Mouse (Mus musculus): Measurements from ENCODE around the gene Nlrx1. TPM values are rescaled to one million over a fixed set of nuclear protein-coding genes. Genes with fewer than 3 reads are reported as not detected.

Nlrx1 gene
- total RNA-seq, 1 experiment: 1.1 TPM

- in situ Hi-C loops (cut with MboI; ENCODE audit: low sequenced_read_pairs in 2 of 2, unreplicated experiment in 2 of 2): no loop called here
- Histone ChIP-seq H3K36me3 (ENCODE audit: control insufficient read depth, insufficient read depth, low read length, poor library complexity, severe bottlenecking) (no peaks in the 10 kb centered on the region), H3K9me3 (ENCODE audit: control insufficient read depth, insufficient read depth, low read depth, low read length) (no peaks in the 10 kb centered on the region), H3K27ac (ENCODE audit: insufficient read depth, low read depth, low read length, poor library complexity, severe bottlenecking) (no peak overlapping the region), H3K9ac (ENCODE audit: insufficient read depth, low read depth, low read length, poor library complexity, severe bottlenecking) (peak overlapping the region; percentile 74), H3K4me3 (ENCODE audit: insufficient read depth in 1 of 2, low read depth in 1 of 2, low read length in 2 of 2, poor library complexity in 1 of 2, severe bottlenecking in 1 of 2) (peak overlapping the region; percentile 71 to 76), H3K4me1 (ENCODE audit: control insufficient read depth in 2 of 2, insufficient read depth in 2 of 2, low read length in 2 of 2, poor library complexity in 1 of 2) (peaks cover 2% of the 10 kb centered on the region in 2 experiments; a peak in 3 of 4 replicates)
- no peak for TF ChIP-seq MAFK (IDR thresholded peaks at IDR 0.05; ENCODE audit: insufficient read depth, low read depth, low read length)
- TF ChIP-seq HCFC1 (IDR thresholded peaks at IDR 0.05; ENCODE audit: borderline replicate concordance, insufficient read depth, low read length): no peak
- TF ChIP-seq ZNF384 (IDR thresholded peaks at IDR 0.05; ENCODE audit: low read depth, low read length): no peak
- no peak for TF ChIP-seq CHD2 (IDR thresholded peaks at IDR 0.05; ENCODE audit: low read depth, low read length)
- TF ChIP-seq ZC3H11A (IDR thresholded peaks at IDR 0.05; ENCODE audit: borderline replicate concordance, low read depth, low read length): no peak
- DNase-seq (ENCODE audit: low read depth, low spot score): no peak
Measured at GRCm38 (mm10) chr9:44267319-44268026, 926 bp downstream of the Nlrx1 start.

GRCm38 (mm10) chr9:44266478-44267226 lies 1.7 kb downstream of the Nlrx1 start:
- in situ Hi-C loops (cut with MboI; ENCODE audit: low sequenced_read_pairs in 2 of 2, unreplicated experiment in 2 of 2): no loop called here
- no peaks in the 10 kb centered on the region for H3K9me3 ChIP-seq (ENCODE audit: control insufficient read depth, insufficient read depth, low read depth, low read length)
- no peak overlapping the region for H3K27ac ChIP-seq (ENCODE audit: insufficient read depth, low read depth, low read length, poor library complexity, severe bottlenecking)
- peaks cover 2 to 6% of the 10 kb centered on the region in 2 experiments; a peak in 3 of 4 replicates for H3K4me1 ChIP-seq (ENCODE audit: control insufficient read depth in 2 of 2, insufficient read depth in 2 of 2, low read length in 2 of 2, poor library complexity in 1 of 2)
- no peak overlapping the region for H3K9ac ChIP-seq (ENCODE audit: insufficient read depth, low read depth, low read length, poor library complexity, severe bottlenecking)
- no peak overlapping the region for H3K4me3 ChIP-seq (ENCODE audit: insufficient read depth in 1 of 2, low read depth in 1 of 2, low read length in 2 of 2, poor library complexity in 1 of 2, severe bottlenecking in 1 of 2)
- DNase-seq (ENCODE audit: low read depth, low spot score): no peak
- H3K36me3 ChIP-seq (ENCODE audit: control insufficient read depth, insufficient read depth, low read length, poor library complexity, severe bottlenecking): no peaks in the 10 kb centered on the region
- TF ChIP-seq HCFC1 (IDR thresholded peaks at IDR 0.05; ENCODE audit: borderline replicate concordance, insufficient read depth, low read length) (no peak), ZNF384 (IDR thresholded peaks at IDR 0.05; ENCODE audit: low read depth, low read length) (no peak), ZC3H11A (IDR thresholded peaks at IDR 0.05; ENCODE audit: borderline replicate concordance, low read depth, low read length) (no peak), MAFK (IDR thresholded peaks at IDR 0.05; ENCODE audit: insufficient read depth, low read depth, low read length) (no peak), CHD2 (IDR thresholded peaks at IDR 0.05; ENCODE audit: low read depth, low read length) (no peak)

- Histone ChIP-seq H3K9me3 (ENCODE audit: control insufficient read depth, insufficient read depth, low read depth, low read length) (no peaks in the 10 kb centered on the region), H3K9ac (ENCODE audit: insufficient read depth, low read depth, low read length, poor library complexity, severe bottlenecking) (no peak overlapping the region), H3K27ac (ENCODE audit: insufficient read depth, low read depth, low read length, poor library complexity, severe bottlenecking) (no peak overlapping the region), H3K36me3 (ENCODE audit: control insufficient read depth, insufficient read depth, low read length, poor library complexity, severe bottlenecking) (no peaks in the 10 kb centered on the region), H3K4me3 (ENCODE audit: insufficient read depth in 1 of 2, low read depth in 1 of 2, low read length in 2 of 2, poor library complexity in 1 of 2, severe bottlenecking in 1 of 2) (no peak overlapping the region), H3K4me1 (ENCODE audit: control insufficient read depth in 2 of 2, insufficient read depth in 2 of 2, low read length in 2 of 2, poor library complexity in 1 of 2) (peaks cover 0 to 6% of the 10 kb centered on the region in 2 experiments; a peak in 2 of 4 replicates)
- in situ Hi-C loops (cut with MboI; ENCODE audit: low sequenced_read_pairs in 2 of 2, unreplicated experiment in 2 of 2): no loop called here
- no peak for DNase-seq (ENCODE audit: low read depth, low spot score)
- no peak for TF ChIP-seq MAFK (IDR thresholded peaks at IDR 0.05; ENCODE audit: insufficient read depth, low read depth, low read length)
Measured at GRCm38 (mm10) chr9:44261388-44261787, 7.0 kb downstream of the Nlrx1 start.

- H3K9me3 ChIP-seq (ENCODE audit: control insufficient read depth, insufficient read depth, low read depth, low read length): no peaks in the 10 kb centered on the region
- no peak overlapping the region for H3K27ac ChIP-seq (ENCODE audit: insufficient read depth, low read depth, low read length, poor library complexity, severe bottlenecking)
- TF ChIP-seq HCFC1 (IDR thresholded peaks at IDR 0.05; ENCODE audit: borderline replicate concordance, insufficient read depth, low read length) (no peak), ZC3H11A (IDR thresholded peaks at IDR 0.05; ENCODE audit: borderline replicate concordance, low read depth, low read length) (no peak), ZNF384 (IDR thresholded peaks at IDR 0.05; ENCODE audit: low read depth, low read length) (no peak), CHD2 (IDR thresholded peaks at IDR 0.05; ENCODE audit: low read depth, low read length) (no peak), MAFK (IDR thresholded peaks at IDR 0.05; ENCODE audit: insufficient read depth, low read depth, low read length) (no peak)
- H3K36me3 ChIP-seq (ENCODE audit: control insufficient read depth, insufficient read depth, low read length, poor library complexity, severe bottlenecking): no peaks in the 10 kb centered on the region
- no peak overlapping the region for H3K4me3 ChIP-seq (ENCODE audit: insufficient read depth in 1 of 2, low read depth in 1 of 2, low read length in 2 of 2, poor library complexity in 1 of 2, severe bottlenecking in 1 of 2)
- no peak overlapping the region for H3K9ac ChIP-seq (ENCODE audit: insufficient read depth, low read depth, low read length, poor library complexity, severe bottlenecking)
- peaks cover 0 to 6% of the 10 kb centered on the region in 2 experiments; a peak in 1 of 4 replicates for H3K4me1 ChIP-seq (ENCODE audit: control insufficient read depth in 2 of 2, insufficient read depth in 2 of 2, low read length in 2 of 2, poor library complexity in 1 of 2)
- DNase-seq (ENCODE audit: low read depth, low spot score): no peak
- in situ Hi-C loops (cut with MboI; ENCODE audit: low sequenced_read_pairs in 2 of 2, unreplicated experiment in 2 of 2): no loop called here
Measured at GRCm38 (mm10) chr9:44259014-44259413, 9.4 kb downstream of the Nlrx1 start.
